Mouse (Mus musculus) forebrain, embryonic 16.5 days (tissue): ENCODE results near the gene Zc3h15. TPM values are rescaled to one million over a fixed set of nuclear protein-coding genes. Genes with fewer than 3 reads are reported as not detected.
"Not testable (repeated sequence)": the region's sequence is repeated elsewhere in the genome, so short reads cannot be mapped to it uniquely, and the experiment has no call there.

Experiments used
- ATAC-seq: fragments of 200-750 bp; cut with Nextera tagmentation; 2 replicates; pipeline ENCODE4 v1.8.0; 2017; ENCODE audit warnings: mild to moderate bottlenecking, moderate library complexity
- H3K27ac ChIP-seq: fragments of 300-500 bp; sonication (generic); 2 replicates; pipeline ENCODE4 v1.5.1; 2014; ENCODE audit warnings: low read length, control low read depth
- H3K27me3 ChIP-seq: fragments of 300-500 bp; sonication (generic); replicated peaks from 2 replicates; pipeline ENCODE4 v1.6.1; 2014; ENCODE audit warnings: low read length; ENCODE audit not compliant: control insufficient read depth, insufficient read depth
- H3K36me3 ChIP-seq: fragments of 300-500 bp; sonication (generic); 2 replicates; pipeline ENCODE4 v1.6.1; 2014; ENCODE audit not compliant: control insufficient read depth, insufficient read depth
- H3K4me1 ChIP-seq: fragments of 300-500 bp; sonication (generic); replicated peaks from 2 replicates; pipeline ENCODE4 v1.6.1; 2014; ENCODE audit warnings: low read length; ENCODE audit not compliant: control insufficient read depth, insufficient read depth
- H3K4me2 ChIP-seq: fragments of 300-500 bp; sonication (generic); 2 replicates; pipeline ENCODE4 v1.6.1; 2014; ENCODE audit warnings: mild to moderate bottlenecking, low read length, control low read depth
- H3K4me3 ChIP-seq: fragments of 300-500 bp; sonication (generic); replicated peaks from 2 replicates; pipeline ENCODE4 v1.5.1; 2014; ENCODE audit warnings: mild to moderate bottlenecking, low read length, control low read depth
- H3K9ac ChIP-seq: fragments of 300-500 bp; sonication (generic); replicated peaks from 2 replicates; pipeline ENCODE4 v1.6.1; 2014; ENCODE audit warnings: low read depth, low read length, control low read depth
- H3K9me3 ChIP-seq: fragments of 300-500 bp; sonication (generic); 2 replicates; pipeline ENCODE4 v1.6.1; 2016; ENCODE audit warnings: low read length; ENCODE audit not compliant: control insufficient read depth
- WGBS: fragments of 180-500 bp; shearing (Covaris S2); extraction: QIAGEN DNeasy Blood & Tissue Kit; methylation state at CpG from one replicate; pipeline ENCODE4 v1.1.7; 2014; 5-methylcytosine and 5-hydroxymethylcytosine counted together
- polyA plus RNA-seq: library from polyadenylated mRNA; unstranded; fragments of >200 nt; fragmentation: Nextera tagmentation; extraction: Ambion mirVana; gene quantifications from 2 replicates; pipeline ENCODE4 v1.2.1, GENCODE M21; 2015

Zc3h15 gene
- polyA plus RNA-seq, 1 experiment from 2014 or later, result 174 TPM

DNA sequence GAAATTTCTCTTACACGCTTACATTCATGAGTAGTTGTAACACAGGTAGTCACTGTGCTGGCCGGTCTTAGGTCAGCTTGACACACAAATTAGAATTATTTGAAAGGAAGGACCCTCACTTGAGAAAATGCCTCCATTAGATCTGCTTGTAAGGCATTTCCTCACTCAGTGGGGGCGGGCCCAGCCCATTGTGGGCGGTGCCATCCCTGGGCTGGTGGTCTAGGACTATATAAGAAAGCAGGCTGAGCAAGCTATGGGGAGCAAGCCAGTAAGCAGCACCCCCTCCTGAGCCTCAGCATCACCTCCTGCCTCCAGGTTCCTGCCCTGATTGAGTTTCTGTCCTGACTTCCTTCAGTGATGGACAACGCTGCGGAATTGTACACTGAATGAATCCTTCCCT lies 16.3 kb upstream of the Zc3h15 start:
- Histone ChIP-seq H3K27ac (no peak overlapping the region), H3K4me1 (no peaks in the 10 kb centered on the region), H3K9ac (no peak overlapping the region), H3K27me3 (no peaks in the 10 kb centered on the region), H3K9me3 (no peaks in the 10 kb centered on the region), H3K4me3 (no peak overlapping the region), H3K4me2 (no peak overlapping the region), H3K36me3 (no peaks in the 10 kb centered on the region)
- ATAC-seq, result no peak
- WGBS, result 90% methylated on average over 6 of the region's 6 CpGs

DNA sequence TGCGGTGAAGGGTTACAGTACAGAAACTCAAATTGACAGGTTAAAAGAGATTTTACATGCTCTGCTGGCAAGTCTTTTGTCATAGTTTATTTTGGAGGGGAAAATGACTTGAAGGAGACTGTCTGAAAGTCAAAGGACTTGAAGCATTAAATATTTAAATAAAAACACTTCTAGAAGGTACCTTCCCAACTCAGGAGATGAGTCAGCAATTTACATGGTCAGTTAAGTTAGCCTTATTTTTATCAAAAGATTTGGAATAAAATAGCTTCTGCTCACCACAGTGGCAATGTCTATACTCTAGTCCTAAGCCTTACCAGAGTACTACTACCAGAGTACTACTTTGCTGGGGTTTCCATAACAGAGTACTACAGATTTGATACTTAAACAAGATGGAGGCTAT lies 2.2 kb upstream of the Zc3h15 start:
- Histone ChIP-seq H3K9ac (no peak overlapping the region), H3K27me3 (no peaks in the 10 kb centered on the region)

DNA sequence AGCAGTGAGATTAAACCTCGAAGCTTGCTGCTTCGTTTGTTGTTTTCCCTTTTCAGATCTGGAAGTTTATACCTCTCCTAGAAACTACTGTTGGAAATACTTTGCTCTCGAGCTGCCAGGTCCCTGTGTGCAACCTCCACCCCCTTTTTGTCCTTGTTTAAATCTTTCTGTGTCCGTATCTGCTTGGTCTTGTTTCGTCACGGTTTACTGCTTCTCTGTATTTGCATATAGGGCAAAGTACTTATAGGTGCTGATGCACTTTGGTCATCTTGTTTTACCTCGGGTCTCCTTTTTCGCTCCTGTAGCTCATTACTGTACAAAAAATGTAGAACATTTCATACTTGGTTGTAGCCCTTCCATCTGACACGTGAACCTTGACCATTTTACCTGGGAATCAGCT lies 4.7 kb downstream of the Zc3h15 start:
- Histone ChIP-seq H3K4me3 (no peak overlapping the region), H3K4me2 (no peak overlapping the region), H3K27me3 (no peaks in the 10 kb centered on the region), H3K9ac (no peak overlapping the region), H3K4me1 (peaks cover 14% of the 10 kb centered on the region), H3K27ac (no peak overlapping the region), H3K36me3 (no peaks in the 10 kb centered on the region; the same call in 1 of the 2 replicates), H3K9me3 (no peaks in the 10 kb centered on the region)
- ATAC-seq, result no peak
- WGBS, result 84% methylated on average over 9 of the region's 9 CpGs

More for the DNA sequence above, 2.2 kb upstream of the Zc3h15 start:
- H3K27ac ChIP-seq, result no peak overlapping the region
- H3K4me1 ChIP-seq, result peaks cover 11% of the 10 kb centered on the region
- WGBS, result 98% methylated on average over 1 of the region's 1 CpGs
- no peak overlapping the region for H3K4me2 ChIP-seq
- ATAC-seq, result no peak
- H3K9me3 ChIP-seq, result no peaks in the 10 kb centered on the region
- H3K4me3 ChIP-seq, result no peak overlapping the region
- no peaks in the 10 kb centered on the region for H3K36me3 ChIP-seq

DNA sequence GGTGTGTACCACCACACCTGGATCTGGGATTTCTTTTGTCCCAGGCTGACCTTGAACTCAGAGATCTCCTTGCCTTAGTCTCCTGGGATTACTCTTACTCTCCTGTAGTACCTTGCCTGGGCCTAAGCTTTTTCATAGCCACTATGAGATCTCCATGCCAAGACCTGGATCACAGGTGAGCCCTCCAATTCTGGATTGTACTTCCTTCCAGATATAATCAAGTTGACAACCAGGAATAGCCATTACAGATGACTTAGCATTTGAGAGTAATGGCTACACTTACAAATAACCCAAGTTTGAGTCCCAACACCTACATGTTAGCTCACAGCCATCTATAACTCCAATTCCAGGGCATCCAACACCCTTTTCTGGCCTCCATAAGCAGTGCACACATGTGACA lies 8.4 kb downstream of the Zc3h15 start:
- Histone ChIP-seq H3K27ac (no peak overlapping the region), H3K4me1 (peaks cover 2% of the 10 kb centered on the region; the same call in 1 of the 2 replicates), H3K9ac (no peak overlapping the region), H3K27me3 (no peaks in the 10 kb centered on the region), H3K9me3 (no peaks in the 10 kb centered on the region), H3K4me2 (no peak overlapping the region), H3K36me3 (no peaks in the 10 kb centered on the region; the same call in 1 of the 2 replicates), H3K4me3 (no peak overlapping the region)
- ATAC-seq, result no peak

DNA sequence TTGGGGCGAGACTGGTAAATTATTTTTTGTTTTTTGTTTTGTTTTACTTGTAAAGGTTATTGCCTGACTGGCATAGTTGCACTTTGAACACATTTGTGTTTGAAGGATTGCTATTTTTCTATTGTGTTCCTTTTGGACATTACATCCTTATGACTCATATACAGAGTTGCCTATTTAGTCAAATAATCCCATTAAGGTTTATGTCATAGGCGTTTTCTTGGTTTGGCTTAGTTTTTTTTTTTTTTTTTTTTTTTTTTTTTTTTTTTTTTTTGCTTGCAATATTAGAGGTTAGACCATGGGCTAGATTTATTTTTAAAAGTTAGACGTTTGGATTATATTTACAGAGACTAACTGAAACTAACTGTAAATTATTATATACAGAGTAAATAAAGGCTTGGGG lies 15.0 kb downstream of the Zc3h15 start:
- Histone ChIP-seq H3K4me2 (no peak overlapping the region), H3K9ac (no peak overlapping the region), H3K27me3 (no peaks in the 10 kb centered on the region), H3K9me3 (no peaks in the 10 kb centered on the region), H3K4me3 (no peak overlapping the region), H3K4me1 (no peaks in the 10 kb centered on the region), H3K27ac (no peak overlapping the region), H3K36me3 (peaks cover 8% of the 10 kb centered on the region)
- ATAC-seq, result no peak
- WGBS, result 86% methylated on average over 3 of the region's 3 CpGs

DNA sequence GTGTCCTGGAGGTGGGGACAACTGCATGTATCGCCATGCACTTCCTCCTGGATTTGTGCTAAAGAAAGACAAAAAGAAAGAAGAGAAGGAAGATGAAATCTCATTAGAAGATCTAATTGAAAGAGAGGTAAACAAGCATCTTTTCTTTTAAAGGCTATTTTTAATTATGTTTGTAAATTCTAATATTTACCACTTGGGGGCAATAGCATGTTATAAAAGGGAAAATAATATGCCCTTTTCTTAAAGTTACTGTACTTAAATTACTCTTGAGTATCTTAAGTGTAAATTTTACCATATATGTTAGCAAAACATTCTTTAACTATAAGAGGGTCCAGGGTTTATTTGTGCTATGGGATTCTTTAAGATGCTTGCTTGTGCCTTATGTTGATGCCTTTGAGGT lies 15.9 kb downstream of the Zc3h15 start:
- H3K27me3 ChIP-seq, result no peaks in the 10 kb centered on the region
- no peak overlapping the region for H3K9ac ChIP-seq
- peaks cover 8% of the 10 kb centered on the region for H3K36me3 ChIP-seq
- H3K9me3 ChIP-seq, result no peaks in the 10 kb centered on the region
- H3K4me3 ChIP-seq, result no peak overlapping the region
- 94% methylated on average over 1 of the region's 1 CpGs for WGBS
- no peak overlapping the region for H3K4me2 ChIP-seq
- H3K4me1 ChIP-seq, result no peaks in the 10 kb centered on the region
- H3K27ac ChIP-seq, result no peak overlapping the region
- ATAC-seq, result no peak

DNA sequence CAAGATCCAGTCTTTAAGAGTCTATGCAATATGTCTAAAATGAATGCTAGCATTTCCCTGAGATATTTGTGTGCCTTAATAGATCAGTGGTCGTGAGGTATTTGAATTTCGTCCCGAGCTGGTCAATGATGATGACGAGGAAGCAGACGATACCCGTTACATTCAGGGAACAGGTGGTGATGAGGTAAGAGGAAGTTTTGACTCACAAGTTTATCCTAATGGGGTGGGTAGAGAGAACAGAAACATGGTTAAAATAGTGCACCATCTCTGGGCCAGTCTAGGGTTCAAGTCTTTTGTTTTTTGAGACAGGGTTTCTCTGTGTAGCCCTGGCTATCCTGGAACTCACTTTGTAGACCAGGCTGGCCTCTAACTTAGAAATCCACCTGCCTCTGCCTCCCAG lies 17.1 kb downstream of the Zc3h15 start:
- no peaks in the 10 kb centered on the region for H3K4me1 ChIP-seq
- no peaks in the 10 kb centered on the region for H3K27me3 ChIP-seq
- no peak overlapping the region for H3K9ac ChIP-seq
- peaks cover 8% of the 10 kb centered on the region for H3K36me3 ChIP-seq
- no peaks in the 10 kb centered on the region for H3K9me3 ChIP-seq
- no peak overlapping the region for H3K4me3 ChIP-seq
- no peak for ATAC-seq
- H3K4me2 ChIP-seq, result no peak overlapping the region
- no peak overlapping the region for H3K27ac ChIP-seq
- 91% methylated on average over 6 of the region's 6 CpGs for WGBS

DNA sequence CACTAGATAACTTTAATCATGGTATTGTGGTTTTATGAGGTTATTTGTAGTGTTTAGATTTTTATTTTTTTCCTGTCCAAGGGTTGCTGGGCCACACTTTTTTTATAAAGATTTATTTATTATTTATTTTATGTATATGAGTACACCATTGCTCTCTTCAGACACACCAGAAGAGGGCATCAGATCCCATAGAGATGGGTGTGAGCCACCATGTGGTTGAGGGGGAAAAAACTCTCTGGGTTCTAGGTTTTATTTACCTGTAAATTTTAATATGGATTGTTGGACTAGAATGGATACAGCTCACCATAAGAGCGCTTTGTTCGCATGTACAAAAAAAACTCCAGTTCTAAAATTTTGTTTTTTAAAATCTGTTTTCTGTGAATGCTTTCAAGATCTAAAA lies 20.8 kb downstream of the Zc3h15 start:
- H3K9ac ChIP-seq, H3K4me2 ChIP-seq, H3K9me3 ChIP-seq, H3K27me3 ChIP-seq, H3K4me3 ChIP-seq, ATAC-seq, H3K27ac ChIP-seq, H3K36me3 ChIP-seq, H3K4me1 ChIP-seq: not testable (repeated sequence)
- 95% methylated on average over 2 of the region's 2 CpGs for WGBS

- Histone ChIP-seq H3K9me3 (no peaks in the 10 kb centered on the region), H3K4me1 (no peaks in the 10 kb centered on the region), H3K27ac (no peak overlapping the region), H3K4me3 (no peak overlapping the region), H3K27me3 (no peaks in the 10 kb centered on the region), H3K36me3 (peaks cover 2% of the 10 kb centered on the region; the same call in 1 of the 2 replicates), H3K9ac (no peak overlapping the region), H3K4me2 (no peak overlapping the region)
- ATAC-seq, result no peak
- 83% methylated on average over 2 of the region's 2 CpGs for WGBS
These were observed 23.2 kb downstream of the Zc3h15 start for GRCm38 (mm10) chr2:83667430-83667829.

DNA sequence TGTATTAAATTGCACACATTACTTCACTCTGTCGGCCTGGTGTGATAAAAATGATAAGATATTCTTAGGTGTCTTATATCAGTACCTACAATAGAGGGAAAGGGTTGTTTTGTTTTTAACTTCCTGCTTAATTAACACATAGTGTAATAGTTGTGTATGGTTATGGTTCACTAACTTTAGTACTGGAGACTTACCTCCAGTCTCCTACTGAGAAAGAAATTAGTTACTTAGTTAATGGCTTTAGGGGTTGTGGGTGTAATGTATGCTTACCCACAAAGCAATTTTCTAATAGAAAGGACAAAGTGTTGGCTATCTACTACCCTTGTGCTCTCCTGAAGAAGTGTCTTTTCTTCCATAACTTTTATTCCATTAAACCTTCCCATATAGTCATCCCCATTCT lies 23.8 kb downstream of the Zc3h15 start:
- H3K4me3 ChIP-seq, result no peak overlapping the region
- no peak overlapping the region for H3K4me2 ChIP-seq
- no peak overlapping the region for H3K9ac ChIP-seq
- no peaks in the 10 kb centered on the region for H3K27me3 ChIP-seq
- no peaks in the 10 kb centered on the region for H3K9me3 ChIP-seq
- H3K27ac ChIP-seq, result no peak overlapping the region
- WGBS, result 98% methylated on average over 1 of the region's 1 CpGs
- no peaks in the 10 kb centered on the region; the same call in 1 of the 2 replicates for H3K36me3 ChIP-seq
- no peak for ATAC-seq
- no peaks in the 10 kb centered on the region for H3K4me1 ChIP-seq
